Mouse (Mus musculus) CH12.LX (cell line): ENCODE data around the gene Clcn2.

ENCODE experiments used
- CTCF ChIP-seq, 2 experiments: IDR thresholded peaks in 1 of 2; conservative IDR thresholded peaks in 1 of 2; 2 replicates each; pipeline ENCODE4 v1.5.1; 2011 to 2012; ENCODE audit warnings: low read depth in 2 of 2, low read length in 2 of 2, improper control_type of control experiment in 1 of 2, inconsistent platforms in 1 of 2, mild to moderate bottlenecking in 1 of 2, moderate library complexity in 1 of 2
- ELF1 ChIP-seq: IDR thresholded peaks from 2 replicates; pipeline ENCODE4 v1.6.1; 2014; ENCODE audit warnings: low read depth, mild to moderate bottlenecking, inconsistent platforms, low read length, improper control_type of control experiment
- EP300 ChIP-seq: IDR thresholded peaks from 2 replicates; pipeline ENCODE4 v1.6.1; 2011; ENCODE audit warnings: low read length, improper control_type of control experiment
- JUN ChIP-seq: IDR thresholded peaks from 2 replicates; pipeline ENCODE4 v1.6.1; 2011; ENCODE audit warnings: low read depth, mild to moderate bottlenecking, low read length, improper control_type of control experiment, moderate library complexity; ENCODE audit not compliant: insufficient read depth
- MYC ChIP-seq: IDR thresholded peaks from 2 replicates; pipeline ENCODE4 v1.6.1; 2011; ENCODE audit warnings: low read depth, mild to moderate bottlenecking, improper control_type of control experiment, low read length
- POLR2A ChIP-seq: IDR thresholded peaks from 2 replicates; pipeline ENCODE4 v1.6.1; 2011; ENCODE audit warnings: low read depth, mild to moderate bottlenecking, improper control_type of control experiment, low read length
- ZNF384 ChIP-seq: IDR thresholded peaks from 2 replicates; pipeline ENCODE4 v1.6.1; 2012; ENCODE audit warnings: low read depth, low read length, improper control_type of control experiment, inconsistent platforms

DNA sequence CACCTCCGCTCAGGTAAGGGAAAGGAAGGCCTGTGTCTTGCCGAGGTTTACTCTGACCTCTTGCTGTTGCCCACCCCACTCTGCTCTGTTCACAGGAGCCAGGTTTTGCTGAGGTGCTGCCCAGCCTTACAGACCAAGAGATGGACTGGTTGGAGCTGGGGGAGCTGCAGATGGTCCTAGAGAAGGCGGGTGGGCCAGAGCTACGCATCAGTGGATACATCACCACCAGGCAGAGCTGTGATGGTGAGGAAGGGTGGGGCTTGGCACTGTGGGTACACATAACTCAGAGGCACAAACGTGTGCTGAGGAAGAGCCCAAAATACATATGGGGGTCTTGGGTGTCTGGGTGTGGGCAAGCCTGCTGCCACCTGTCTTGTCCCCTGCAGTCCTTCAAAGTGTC, 18.1 kb upstream of the Clcn2 start:
- no peak for TF ChIP-seq EP300
- no peak for TF ChIP-seq MYC
- no peak for TF ChIP-seq CTCF (conservative IDR thresholded peaks at IDR 0.05 in 1 of 2, IDR thresholded peaks at IDR 0.05 in 1 of 2; ENCODE audit: low read depth in 2 of 2, low read length in 2 of 2)
- no peak for TF ChIP-seq JUN
- no peak for TF ChIP-seq POLR2A
- no peak for TF ChIP-seq ELF1
- no peak for TF ChIP-seq ZNF384
